Mouse (Mus musculus) heart, adult 8-10 months (tissue): Measurements from ENCODE around the gene Mrgpra2b. TPM values are rescaled to one million over a fixed set of nuclear protein-coding genes. Genes with fewer than 3 reads are reported as not detected.
"Not testable (repeated sequence)": the region's sequence is repeated elsewhere in the genome, so short reads cannot be mapped to it uniquely, and the experiment has no call there.

Experiments used
- DNase-seq: peaks from one replicate; pipeline ENCODE4 v3.0.0; 2022; ENCODE audit warnings: low spot score
- total RNA-seq, 4 experiments: library from RNA; stranded (reverse); gene quantifications; 2 replicates each; pipeline ENCODE4 v1.2.4; 2022

The Mrgpra2b gene
- not detected for total RNA-seq

- DNase-seq: no peak
Measured at GRCm38 (mm10) chr7:47528762-47529161, at the start of gene Mrgpra2b. Gene Mrgpra2b (minus strand): TSS chr7:47528862.

GRCm38 (mm10) chr7:47516379-47516778 lies 12.3 kb downstream of the Mrgpra2b start:
- no peak for DNase-seq

- DNase-seq: no peak
Measured at GRCm38 (mm10) chr7:47515050-47515449, 13.6 kb downstream of the Mrgpra2b start.

DNA sequence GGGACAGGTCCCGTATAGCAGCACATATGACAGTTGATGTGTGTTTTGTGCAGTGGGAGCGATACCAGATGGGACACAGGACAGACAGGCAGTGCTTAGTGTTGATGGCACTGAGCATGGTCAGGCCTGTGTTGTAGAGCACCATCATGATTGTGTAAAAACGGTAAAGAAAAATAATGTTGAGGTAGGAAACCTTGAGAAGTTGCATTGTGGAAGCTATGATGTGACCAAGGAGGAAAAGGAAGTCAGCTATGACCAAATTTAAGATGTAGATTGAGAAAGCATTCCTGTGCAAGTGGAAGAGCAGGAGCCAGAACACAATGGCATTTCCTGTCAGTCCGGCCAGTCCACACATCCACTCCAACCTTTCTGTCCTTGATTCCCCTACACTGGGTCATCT lies 25.7 kb downstream of the Mrgpra2b start:
- DNase-seq: no peak

DNA sequence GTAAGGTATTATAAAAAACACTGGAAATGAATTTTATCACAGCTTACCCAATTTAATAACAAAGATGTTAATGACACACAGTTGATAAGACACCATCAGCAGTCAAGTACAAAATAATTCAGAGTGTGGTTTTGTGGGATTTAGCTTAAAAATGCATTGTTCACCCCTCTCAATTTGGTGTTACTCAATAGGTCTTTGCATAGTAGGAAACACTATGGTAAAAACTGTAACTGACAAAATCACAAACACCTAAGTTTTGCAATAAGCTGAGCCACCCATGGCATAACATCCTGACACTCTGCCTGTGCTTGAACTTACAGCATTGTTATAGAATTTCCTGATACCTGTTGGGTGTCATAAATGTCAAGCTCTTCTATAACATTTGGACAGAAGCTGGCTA lies 37.4 kb downstream of the Mrgpra2b start:
- DNase-seq: not testable (repeated sequence)

GRCm38 (mm10) chr7:47489438-47489837 lies 39.2 kb downstream of the Mrgpra2b start:
- DNase-seq: not testable (repeated sequence)

GRCm38 (mm10) chr7:47483181-47483580 lies 45.5 kb downstream of the Mrgpra2b start:
- not testable (repeated sequence) for DNase-seq

GRCm38 (mm10) chr7:47473904-47474303 lies 54.8 kb downstream of the Mrgpra2b start:
- not testable (repeated sequence) for DNase-seq

- DNase-seq: not testable (repeated sequence)
Measured at GRCm38 (mm10) chr7:47465278-47465981, 63.2 kb downstream of the Mrgpra2b start.

DNA sequence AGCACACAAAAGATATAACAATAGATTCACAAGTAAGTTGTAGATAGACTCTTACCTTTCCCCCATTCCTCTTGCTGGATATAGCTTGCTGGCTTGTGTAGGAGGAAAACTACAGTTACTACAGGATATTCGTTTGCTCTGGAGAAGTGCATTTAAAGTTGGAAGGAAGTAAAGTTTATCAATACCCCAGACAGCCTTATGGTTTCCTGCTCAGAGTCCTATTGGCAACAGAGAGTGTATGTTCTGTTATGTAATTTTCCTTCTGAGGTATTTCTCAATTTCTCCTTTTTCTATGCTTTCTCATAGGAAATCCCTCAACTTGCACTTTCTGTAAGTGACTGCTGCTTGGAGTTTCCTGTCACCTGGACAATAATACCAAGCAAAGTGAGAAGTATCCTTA lies 76.6 kb downstream of the Mrgpra2b start, which contains the start of gene Mrgpra2a:
Gene Mrgpra2a (minus strand): TSS at position 125 of the 400 bp plus-strand sequence.
- DNase-seq: not testable (repeated sequence)

DNA sequence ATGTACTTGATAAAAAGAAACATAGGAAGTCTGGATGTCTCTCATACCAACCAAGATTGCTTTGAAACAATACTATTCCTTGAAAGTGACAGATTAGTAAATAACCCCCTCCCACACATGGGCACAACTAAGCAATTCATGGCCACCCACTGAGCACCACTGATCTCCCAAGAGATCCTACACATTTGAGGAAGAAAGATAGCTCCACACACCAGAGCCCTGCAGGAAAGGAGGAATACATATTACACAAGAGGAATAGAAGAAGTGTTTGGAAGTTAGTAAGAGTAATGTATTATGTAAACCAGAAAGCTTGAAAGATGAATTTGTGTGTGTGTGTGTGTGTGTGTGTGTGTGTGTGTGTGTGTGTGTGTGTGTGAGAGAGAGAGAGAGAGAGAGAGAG lies 82.9 kb downstream of the Mrgpra2b start:
- DNase-seq: not testable (repeated sequence)

- DNase-seq: not testable (repeated sequence)
Measured at GRCm38 (mm10) chr7:47436463-47436862, 92.2 kb downstream of the Mrgpra2b start.

- not testable (repeated sequence) for DNase-seq
Measured at GRCm38 (mm10) chr7:47427815-47428508, 100.7 kb downstream of the Mrgpra2b start.

Other genes with a start within 250 kb of the Mrgpra2b start
- gene Mrgpra1, start 174.6 kb downstream of the Mrgpra2b start, total RNA-seq: not detected
- not detected for gene Mrgpra2a, start 76.7 kb downstream of the Mrgpra2b start, total RNA-seq
- gene Mrgpra3, start 72.5 kb upstream of the Mrgpra2b start, total RNA-seq: not detected